Comparison of ENCODE assay signal across 8 mouse cellular contexts in genomic region chr8:92365241-92365943, GRCm38 (mm10). TPM values are rescaled to one million over a fixed set of nuclear protein-coding genes. Genes with fewer than 3 reads are reported as not detected.
DNase-seq lines count a peak whose midpoint lies in the region; ATAC-seq lines count a peak whose summit lies in the region.

No protein-coding gene starts in this region.

- WGBS in midbrain, embryonic 15.5 days, result 5% methylated on average over 36 of the region's 36 CpGs

- intact Hi-C loops in gastrocnemius, postnatal 36 days (cut with DNase I), result loop anchor here (10.0 kb wide), 1 partner anchor 249 kb away; no protein-coding TSS in a partner anchor

- H3K9ac ChIP-seq in midbrain, embryonic 15.5 days, result peak overlapping the region; percentile 17; the same call in 1 of the 2 replicates

- H3K4me2 ChIP-seq in midbrain, embryonic 15.5 days, result peak overlapping the region; percentile 47

- peaks cover 28% of the 10 kb centered on the region for H3K27me3 ChIP-seq in midbrain, embryonic 15.5 days (replicated peaks)

- peak overlapping the region; percentile 69 for H3K27ac ChIP-seq in midbrain, embryonic 15.5 days

- H3K4me3 ChIP-seq in midbrain, embryonic 15.5 days, result peak overlapping the region; percentile 33

- no peaks in the 10 kb centered on the region for H3K36me3 ChIP-seq in midbrain, embryonic 15.5 days (replicated peaks)

- no peaks in the 10 kb centered on the region for H3K9me3 ChIP-seq in midbrain, embryonic 15.5 days

- DNase-seq in kidney, adult 18-20 months, result peak; percentile 22
- no peak for DNase-seq in kidney, postnatal 36 days
- peak; percentile 47 for DNase-seq in embryo, embryonic 10 days (ENCODE audit: low spot score)
- DNase-seq in heart, postnatal 4 days, result peak; percentile 12
- DNase-seq in left cerebral cortex, adult 11 months (ENCODE audit: low spot score), result no peak
- no peak for DNase-seq in layer of hippocampus, adult 8-10 months (ENCODE audit: low spot score in 2 of 2)
- no peak for DNase-seq in gastrocnemius, postnatal 36 days

- ATAC-seq in midbrain, embryonic 15.5 days (replicated peaks), result no peak

- peaks cover 41% of the 10 kb centered on the region for H3K4me1 ChIP-seq in midbrain, embryonic 15.5 days

RNA-seq across cellular contexts. Expression of gene Irx5, which starts 8.0 kb away (rescaled TPM):
- 10 to 100 TPM; 12.0 to 12.7 TPM for total RNA-seq in heart, postnatal 4 days (2021)
- 24.3 and 30.0 TPM in 2 replicates for polyA plus RNA-seq in midbrain, embryonic 15.5 days (2015; fragmentation: Nextera tagmentation; extraction: Ambion mirVana)
- under 1 TPM in 3 of 4 experiments, not detected in 1; 0.18 to 0.49 (median 0.20) TPM for total RNA-seq in layer of hippocampus, adult 8-10 months (2022)
- total RNA-seq in gastrocnemius, postnatal 36 days (2021), result not detected

Comparison
In these comparisons a context has a peak if more than half of its experiments do, and no peak if none do; other contexts are left out.
1. DNase-seq: peak in kidney, adult 18-20 months (single experiment), embryo, embryonic 10 days (single experiment) and heart, postnatal 4 days (single experiment); none in kidney, postnatal 36 days (0 of 2), left cerebral cortex, adult 11 months (single experiment), layer of hippocampus, adult 8-10 months (0 of 2) and gastrocnemius, postnatal 36 days (0 of 2).
2. RNA of gene Irx5, which starts 8.0 kb away (total RNA-seq): 12.0 to 12.7 TPM in heart, postnatal 4 days; 0.18 to 0.49 TPM in layer of hippocampus, adult 8-10 months and not detected in gastrocnemius, postnatal 36 days; every median in the first group is over 4 times any median in the second.